Mouse (Mus musculus): ENCODE results near the gene 4930535I16Rik.
"Not testable (repeated sequence)": the region's sequence is repeated elsewhere in the genome, so short reads cannot be mapped to it uniquely, and the experiment has no call there.

The 4930535I16Rik gene

GRCm38 (mm10) chr4:123917548-123918140, at the start of gene 4930535I16Rik:
4930535I16Rik (minus strand) TSS chr4:123918022.
- DNase-seq (ENCODE audit: low spot score) = no peak

- DNase-seq (ENCODE audit: low spot score) = no peak
Measured at GRCm38 (mm10) chr4:123962721-123963120, 44.9 kb upstream of the 4930535I16Rik start.

- DNase-seq (ENCODE audit: low spot score) = no peak
Measured at GRCm38 (mm10) chr4:123960955-123961354, 43.1 kb upstream of the 4930535I16Rik start.

- DNase-seq (ENCODE audit: low spot score) = no peak
Measured at GRCm38 (mm10) chr4:123957891-123958290, 40.1 kb upstream of the 4930535I16Rik start.

- no peak for DNase-seq (ENCODE audit: low spot score)
Measured at GRCm38 (mm10) chr4:123957492-123957808, 39.6 kb upstream of the 4930535I16Rik start.

GRCm38 (mm10) chr4:123956703-123957491, 39.1 kb upstream of the 4930535I16Rik start:
- DNase-seq (ENCODE audit: low spot score) = peak; percentile 63

- no peak for DNase-seq (ENCODE audit: low spot score)
Measured at GRCm38 (mm10) chr4:123952059-123952458, 34.2 kb upstream of the 4930535I16Rik start.

- DNase-seq (ENCODE audit: low spot score) = no peak
Measured at GRCm38 (mm10) chr4:123949649-123950048, 31.8 kb upstream of the 4930535I16Rik start.

- DNase-seq (ENCODE audit: low spot score) = no peak
Measured at GRCm38 (mm10) chr4:123948901-123949300, 31.1 kb upstream of the 4930535I16Rik start.

- no peak for DNase-seq (ENCODE audit: low spot score)
Measured at GRCm38 (mm10) chr4:123947149-123947548, 29.3 kb upstream of the 4930535I16Rik start.

GRCm38 (mm10) chr4:123946701-123947100, 28.9 kb upstream of the 4930535I16Rik start:
- DNase-seq (ENCODE audit: low spot score) = no peak

- DNase-seq (ENCODE audit: low spot score) = not testable (repeated sequence)
Measured at GRCm38 (mm10) chr4:123940878-123941277, 23.1 kb upstream of the 4930535I16Rik start.

GRCm38 (mm10) chr4:123939838-123940237, 22.0 kb upstream of the 4930535I16Rik start:
- peak; percentile 58 for DNase-seq (ENCODE audit: low spot score)

- no peak for DNase-seq (ENCODE audit: low spot score)
Measured at GRCm38 (mm10) chr4:123936059-123936458, 18.2 kb upstream of the 4930535I16Rik start.

GRCm38 (mm10) chr4:123934306-123934705, 16.5 kb upstream of the 4930535I16Rik start:
- DNase-seq (ENCODE audit: low spot score) = no peak

- DNase-seq (ENCODE audit: low spot score) = no peak
Measured at GRCm38 (mm10) chr4:123929994-123930393, 12.2 kb upstream of the 4930535I16Rik start.

GRCm38 (mm10) chr4:123927961-123928360, 10.1 kb upstream of the 4930535I16Rik start:
- DNase-seq (ENCODE audit: low spot score) = no peak

GRCm38 (mm10) chr4:123921055-123921565, 3.3 kb upstream of the 4930535I16Rik start:
- DNase-seq (ENCODE audit: low spot score) = no peak

- no peak for DNase-seq (ENCODE audit: low spot score)
Measured at GRCm38 (mm10) chr4:123918851-123919250, 1.0 kb upstream of the 4930535I16Rik start.

GRCm38 (mm10) chr4:123916748-123917547, 874 bp downstream of the 4930535I16Rik start, which contains the start of gene Rragc:
Rragc (plus strand) TSS chr4:123917446.
- DNase-seq (ENCODE audit: low spot score) = peak; percentile 100

- DNase-seq (ENCODE audit: low spot score) = no peak
Measured at GRCm38 (mm10) chr4:123912431-123912830, 5.4 kb downstream of the 4930535I16Rik start.

GRCm38 (mm10) chr4:123911503-123911902, 6.3 kb downstream of the 4930535I16Rik start:
- no peak for DNase-seq (ENCODE audit: low spot score)

Measured in testis, postnatal 14 days (tissue).